Mouse (Mus musculus) heart, embryonic 11.5 days (tissue): Measurements from ENCODE around the gene Cnnm4. TPM values are rescaled to one million over a fixed set of nuclear protein-coding genes. Genes with fewer than 3 reads are reported as not detected.
A peak's percentile ranks its signal among the peaks of the same experiment; 100 is the strongest.

ENCODE experiments used
- ATAC-seq: fragments of 200-750 bp; cut with Nextera tagmentation; replicated peaks from 2 replicates; pipeline ENCODE4 v1.8.0; 2017; ENCODE audit warnings: moderate library complexity; ENCODE audit not compliant: insufficient number of reproducible peaks, low FRiP score, low TSS enrichment
- H3K27ac ChIP-seq: fragments of 300-500 bp; sonication (generic); 2 replicates; pipeline ENCODE4 v1.5.1; 2014; ENCODE audit warnings: mild to moderate bottlenecking, low read depth, low read length
- H3K27me3 ChIP-seq: fragments of 300-500 bp; sonication (generic); 2 replicates; pipeline ENCODE4 v1.6.1; 2014; ENCODE audit warnings: mild to moderate bottlenecking, low read length, mixed read lengths; ENCODE audit not compliant: control insufficient read depth, insufficient read depth
- H3K36me3 ChIP-seq: fragments of 300-500 bp; sonication (generic); 2 replicates; pipeline ENCODE4 v1.6.1; 2014; ENCODE audit warnings: mild to moderate bottlenecking, low read length, moderate library complexity, mixed read lengths; ENCODE audit not compliant: control insufficient read depth, insufficient read depth
- H3K4me1 ChIP-seq: fragments of 300-500 bp; sonication (generic); 2 replicates; pipeline ENCODE4 v1.6.1; 2014; ENCODE audit warnings: low read length; ENCODE audit not compliant: control insufficient read depth, insufficient read depth
- H3K4me2 ChIP-seq: fragments of 300-500 bp; sonication (generic); 2 replicates; pipeline ENCODE4 v1.6.1; 2014; ENCODE audit warnings: mild to moderate bottlenecking, moderate library complexity
- H3K4me3 ChIP-seq: fragments of 300-500 bp; sonication (generic); 2 replicates; pipeline ENCODE4 v1.5.1; 2014; ENCODE audit warnings: low read depth, low read length
- H3K9ac ChIP-seq: fragments of 300-500 bp; sonication (generic); 2 replicates; pipeline ENCODE4 v1.6.1; 2014; ENCODE audit warnings: mild to moderate bottlenecking, low read depth, low read length, moderate library complexity
- H3K9me3 ChIP-seq: fragments of 300-500 bp; sonication (generic); replicated peaks from 2 replicates; pipeline ENCODE4 v1.6.1; 2016; ENCODE audit warnings: low read length; ENCODE audit not compliant: control insufficient read depth
- WGBS: fragments of 180-500 bp; shearing (Covaris S2); extraction: QIAGEN DNeasy Blood & Tissue Kit; methylation state at CpG from one replicate; pipeline ENCODE4 v1.1.7; 2014; ENCODE audit not compliant: insufficient replicate concordance; 5-methylcytosine and 5-hydroxymethylcytosine counted together
- polyA plus RNA-seq: library from polyadenylated mRNA; unstranded; fragments of >200 nt; fragmentation: Nextera tagmentation; extraction: Ambion mirVana; gene quantifications from 2 replicates; pipeline ENCODE4 v1.2.1, GENCODE M21; 2014

Cnnm4 gene
- polyA plus RNA-seq, 1 experiment from 2014 or later, result 6.9 TPM

DNA sequence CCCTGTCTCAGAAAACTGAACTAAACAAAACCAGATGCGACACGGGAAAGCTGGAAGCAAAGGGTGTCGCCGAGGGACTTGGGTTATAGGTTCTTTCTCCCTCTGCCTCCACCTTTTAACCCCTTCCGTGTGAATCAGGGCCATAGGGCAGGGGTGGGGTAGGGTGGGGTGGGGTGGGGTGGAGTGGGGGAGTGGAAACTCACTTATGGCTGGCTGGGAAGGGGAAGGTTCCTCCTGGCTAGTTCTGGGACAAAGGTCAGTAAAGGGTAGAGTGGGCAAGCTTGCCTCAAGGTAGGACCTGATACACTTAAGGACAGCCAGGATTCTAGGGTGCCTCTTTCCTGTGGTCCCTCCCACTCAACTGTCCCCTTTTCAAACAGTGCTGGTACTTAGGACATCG is 21.9 kb downstream of the Cnnm4 start:
- Histone ChIP-seq H3K27me3 (no peaks in the 10 kb centered on the region), H3K4me1 (peaks cover 10% of the 10 kb centered on the region), H3K9ac (no peak overlapping the region), H3K9me3 (no peaks in the 10 kb centered on the region), H3K36me3 (no peaks in the 10 kb centered on the region), H3K4me3 (no peak overlapping the region), H3K27ac (no peak overlapping the region), H3K4me2 (no peak overlapping the region)
- WGBS, result 74% methylated on average over 6 of the region's 6 CpGs
- no peak for ATAC-seq

DNA sequence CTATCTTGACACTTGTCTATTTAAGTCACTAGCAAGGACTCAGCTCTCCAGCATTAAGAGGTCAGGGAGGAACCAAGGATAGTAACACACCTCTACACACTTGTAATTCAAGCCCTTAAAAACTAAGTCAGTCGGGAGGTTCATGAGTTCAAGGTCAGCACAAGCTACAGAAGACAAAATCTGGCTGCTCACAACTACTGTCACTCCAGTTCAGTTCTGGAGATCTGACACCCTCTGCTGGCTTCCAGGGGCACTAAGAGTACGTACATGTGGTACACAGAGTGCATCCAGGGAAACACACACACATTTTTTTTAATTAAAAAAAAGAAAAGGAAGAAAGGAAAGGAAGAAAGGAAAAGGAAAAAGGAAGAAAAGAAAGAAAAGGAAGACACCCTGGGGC is 25.3 kb downstream of the Cnnm4 start:
- no peak overlapping the region for H3K27ac ChIP-seq

DNA sequence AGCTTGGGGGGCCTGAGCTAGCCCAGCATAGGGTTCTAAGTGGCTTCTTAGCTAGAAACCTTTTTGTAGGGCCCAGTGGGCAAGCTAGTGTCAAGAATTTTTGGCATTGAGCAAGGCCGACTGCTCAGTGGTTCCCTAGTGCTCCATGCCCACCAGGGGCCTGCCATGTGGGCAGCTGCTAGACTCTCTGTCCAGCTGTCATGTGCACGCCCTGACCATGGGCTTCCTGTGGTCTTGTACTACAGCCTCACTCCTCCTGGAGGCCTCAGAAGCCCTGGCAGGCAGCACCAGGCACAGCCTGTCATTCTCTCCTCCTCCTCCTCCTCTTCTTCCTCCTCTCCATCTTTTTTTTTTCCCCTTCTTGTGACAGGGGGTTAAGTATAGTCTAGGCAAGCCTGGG is 25.9 kb downstream of the Cnnm4 start:
- ATAC-seq, result no peak
- 83% methylated on average over 2 of the region's 2 CpGs for WGBS
- peaks cover 5% of the 10 kb centered on the region for H3K4me1 ChIP-seq

More for the DNA sequence above, 25.3 kb downstream of the Cnnm4 start:
- WGBS, result 59% methylated on average over 2 of the region's 2 CpGs
- Histone ChIP-seq H3K4me3 (no peak overlapping the region), H3K9me3 (no peaks in the 10 kb centered on the region), H3K27me3 (no peaks in the 10 kb centered on the region), H3K36me3 (no peaks in the 10 kb centered on the region), H3K9ac (no peak overlapping the region), H3K4me2 (no peak overlapping the region), H3K4me1 (peaks cover 10% of the 10 kb centered on the region)
- no peak for ATAC-seq

DNA sequence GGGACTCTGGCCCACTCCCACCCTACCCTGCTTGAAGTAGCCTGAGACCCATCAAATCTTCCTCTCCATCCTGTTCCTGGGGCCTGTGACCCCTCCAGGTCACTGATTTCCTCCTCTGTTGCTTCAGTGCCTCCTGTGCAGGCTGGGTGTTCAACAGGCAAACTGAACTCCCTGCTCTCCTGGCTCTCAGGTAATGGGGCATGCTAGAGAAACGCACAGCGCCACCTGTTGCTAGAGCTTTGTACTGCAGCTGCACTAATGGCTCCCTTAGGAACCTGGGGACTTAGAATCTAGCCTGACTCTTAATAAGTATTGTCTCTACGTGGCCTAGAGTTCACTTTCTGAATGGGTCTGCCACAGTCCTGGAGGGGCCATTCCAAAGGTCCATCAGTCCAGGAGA is 29.8 kb downstream of the Cnnm4 start:
- Histone ChIP-seq H3K4me3 (no peak overlapping the region), H3K27me3 (no peaks in the 10 kb centered on the region), H3K4me1 (no peaks in the 10 kb centered on the region), H3K36me3 (no peaks in the 10 kb centered on the region), H3K9ac (no peak overlapping the region), H3K4me2 (no peak overlapping the region), H3K27ac (no peak overlapping the region), H3K9me3 (no peaks in the 10 kb centered on the region)
- WGBS, result 13% methylated on average over 3 of the region's 3 CpGs
- no peak for ATAC-seq

More for the DNA sequence above, 25.9 kb downstream of the Cnnm4 start:
- Histone ChIP-seq H3K9me3 (no peaks in the 10 kb centered on the region), H3K27ac (no peak overlapping the region), H3K36me3 (no peaks in the 10 kb centered on the region), H3K27me3 (no peaks in the 10 kb centered on the region), H3K4me2 (no peak overlapping the region), H3K9ac (no peak overlapping the region), H3K4me3 (no peak overlapping the region)

DNA sequence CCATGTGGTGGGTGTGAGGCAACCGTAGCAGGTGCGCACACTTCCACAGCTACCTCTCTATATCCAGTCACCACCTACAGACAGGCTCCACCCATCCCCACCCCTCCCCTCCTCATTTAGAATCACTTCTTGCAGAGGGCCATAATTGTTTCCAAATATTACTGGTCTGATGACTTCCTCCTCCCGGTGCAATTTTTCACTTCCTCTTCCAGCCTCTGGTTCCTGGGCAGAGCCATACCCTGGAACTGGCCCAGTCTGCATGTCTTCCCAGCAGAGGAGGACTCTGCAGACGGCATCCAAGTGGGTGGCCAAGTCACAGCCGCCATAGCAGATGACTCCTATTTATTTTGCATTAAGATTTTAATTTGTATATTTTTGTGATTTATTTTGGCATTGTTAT is 36.8 kb downstream of the Cnnm4 start:
- ATAC-seq, result no peak
- no peaks in the 10 kb centered on the region for H3K36me3 ChIP-seq
- 78% methylated on average over 5 of the region's 5 CpGs for WGBS

DNA sequence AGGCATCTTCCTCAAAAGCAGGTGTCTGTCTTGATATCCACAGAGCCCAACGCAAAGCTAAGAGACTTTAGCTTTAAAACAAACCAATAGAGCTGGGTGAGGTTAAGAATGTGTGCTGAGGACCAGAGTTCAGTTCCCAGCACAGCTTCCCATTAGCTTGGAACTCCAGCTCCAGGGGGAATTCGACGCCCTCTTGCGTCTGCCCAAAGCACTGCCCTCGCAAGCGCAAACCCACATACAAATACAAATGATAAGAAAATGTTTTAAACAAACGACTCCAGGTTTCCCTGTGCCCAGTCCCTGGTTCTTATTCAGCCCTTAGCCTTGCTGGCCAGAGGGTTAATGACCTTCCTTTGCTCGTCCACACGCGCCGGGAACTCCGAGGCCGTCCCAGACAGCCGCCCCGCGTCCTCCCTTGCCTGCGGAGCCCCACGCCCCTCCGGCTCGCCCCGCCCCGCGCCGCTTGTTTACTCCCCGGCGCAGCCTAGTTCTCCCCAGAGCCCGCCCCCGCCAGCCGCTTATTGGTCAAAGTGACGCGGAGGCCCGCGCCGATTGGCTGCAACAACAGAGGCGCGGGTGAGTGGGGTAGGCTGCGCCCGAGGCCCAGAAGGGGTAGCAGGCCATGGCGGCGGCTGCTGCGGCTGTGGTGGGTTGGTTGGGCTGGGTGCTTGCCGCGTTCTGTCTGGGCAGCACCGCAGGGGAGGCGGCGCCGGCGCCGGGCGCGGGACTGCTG is 40.0 kb downstream of the Cnnm4 start, which contains the start of gene Cnnm3:
Cnnm3 (plus strand) TSS at position 579 of the 733 bp plus-strand sequence.
- peak within 1 kb of the TSS; percentile 90 for H3K9ac ChIP-seq
- H3K4me2 ChIP-seq, result peak within 1 kb of the TSS; percentile 97
- H3K36me3 ChIP-seq, result no peaks in the 10 kb centered on the region
- H3K4me3 ChIP-seq, result peak within 1 kb of the TSS; percentile 98
- no peaks in the 10 kb centered on the region for H3K27me3 ChIP-seq
- peaks cover 10% of the 10 kb centered on the region for H3K4me1 ChIP-seq
- H3K27ac ChIP-seq, result peak within 1 kb of the TSS; percentile 99
- WGBS, result 1% methylated on average over 48 of the region's 51 CpGs
- H3K9me3 ChIP-seq, result no peaks in the 10 kb centered on the region
- peak; percentile 98 for ATAC-seq

More for the DNA sequence above, 36.8 kb downstream of the Cnnm4 start:
- H3K27me3 ChIP-seq, result no peaks in the 10 kb centered on the region
- no peak overlapping the region for H3K4me3 ChIP-seq
- H3K4me2 ChIP-seq, result no peak overlapping the region
- H3K27ac ChIP-seq, result no peak overlapping the region
- H3K9me3 ChIP-seq, result no peaks in the 10 kb centered on the region
- H3K4me1 ChIP-seq, result peaks cover 4% of the 10 kb centered on the region
- H3K9ac ChIP-seq, result no peak overlapping the region

DNA sequence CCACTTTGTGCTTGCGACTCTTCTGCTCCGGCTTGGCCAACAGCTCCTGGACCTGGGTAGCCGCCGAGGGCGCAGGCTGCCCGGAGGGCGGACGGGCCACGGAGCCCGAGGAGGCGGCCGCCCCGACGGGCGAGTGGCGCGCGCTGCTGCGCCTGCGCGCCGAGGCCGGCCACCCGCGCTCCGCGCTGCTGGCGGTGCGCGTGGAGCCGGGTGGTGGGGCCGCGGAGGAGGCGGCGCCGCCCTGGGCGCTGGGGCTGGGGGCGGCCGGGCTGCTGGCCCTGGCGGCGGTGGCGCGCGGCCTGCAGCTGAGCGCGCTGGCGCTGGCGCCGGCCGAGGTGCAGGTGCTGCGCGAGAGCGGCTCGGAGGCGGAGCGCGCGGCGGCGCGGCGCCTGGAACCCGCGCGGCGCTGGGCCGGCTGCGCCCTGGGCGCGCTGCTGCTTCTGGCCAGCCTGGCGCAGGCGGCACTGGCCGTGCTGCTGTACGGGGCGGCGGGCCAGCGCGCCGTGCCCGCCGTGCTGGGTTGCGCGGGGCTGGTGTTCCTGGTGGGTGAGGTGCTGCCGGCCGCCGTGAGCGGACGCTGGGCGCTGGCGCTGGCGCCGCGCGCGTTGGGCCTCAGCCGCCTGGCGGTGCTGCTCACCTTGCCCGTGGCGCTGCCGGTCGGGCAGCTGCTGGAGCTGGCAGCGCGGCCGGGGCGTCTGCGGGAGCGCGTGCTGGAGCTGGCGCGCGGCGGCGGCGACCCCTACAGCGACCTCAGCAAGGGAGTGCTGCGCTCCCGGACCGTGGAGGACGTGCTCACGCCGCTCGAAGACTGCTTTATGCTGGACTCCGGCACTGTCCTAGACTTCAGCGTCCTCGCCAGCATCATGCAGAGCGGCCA is 40.9 kb downstream of the Cnnm4 start:
- H3K4me2 ChIP-seq, result peak overlapping the region; percentile 97
- H3K27ac ChIP-seq, result peak overlapping the region; percentile 99
- no peaks in the 10 kb centered on the region for H3K27me3 ChIP-seq
- H3K36me3 ChIP-seq, result no peaks in the 10 kb centered on the region
- H3K4me3 ChIP-seq, result peak overlapping the region; percentile 98
- WGBS, result under 1% methylated on average over 77 of the region's 126 CpGs
- H3K4me1 ChIP-seq, result peaks cover 10% of the 10 kb centered on the region
- no peaks in the 10 kb centered on the region for H3K9me3 ChIP-seq
- ATAC-seq, result peak; percentile 60; the same call in 1 of the 2 replicates
- peak overlapping the region; percentile 90 for H3K9ac ChIP-seq

DNA sequence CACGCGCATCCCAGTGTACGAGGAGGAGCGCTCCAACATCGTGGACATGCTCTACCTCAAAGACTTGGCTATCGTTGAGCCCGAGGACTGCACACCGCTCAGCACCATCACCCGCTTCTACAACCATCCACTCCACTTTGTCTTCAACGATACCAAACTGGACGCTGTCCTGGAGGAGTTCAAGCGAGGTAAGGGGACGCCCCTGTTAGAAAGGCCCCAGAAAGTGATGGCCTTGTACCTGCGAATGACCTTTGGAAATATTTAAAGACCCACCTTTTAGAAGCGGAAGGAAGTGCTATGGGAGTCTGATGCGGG is 41.5 kb downstream of the Cnnm4 start:
- WGBS, result under 1% methylated on average over 16 of the region's 16 CpGs
- Histone ChIP-seq H3K4me1 (peaks cover 10% of the 10 kb centered on the region), H3K9me3 (no peaks in the 10 kb centered on the region), H3K27ac (peak overlapping the region; percentile 99), H3K27me3 (no peaks in the 10 kb centered on the region), H3K4me2 (peak overlapping the region; percentile 97), H3K9ac (peak overlapping the region; percentile 90), H3K36me3 (no peaks in the 10 kb centered on the region), H3K4me3 (peak overlapping the region; percentile 98)
- ATAC-seq, result no peak
